Mouse (Mus musculus) stomach, postnatal 0 days (tissue): ENCODE data around the gene Olfr805.

Experiments
- CTCF ChIP-seq: IDR thresholded peaks from 2 replicates; pipeline ENCODE4 v1.5.1; 2016; ENCODE audit warnings: antibody characterized with exemption, low read depth, mild to moderate bottlenecking, moderate library complexity
- EP300 ChIP-seq: optimal IDR thresholded peaks from 2 replicates; pipeline ENCODE3; 2016; ENCODE audit warnings: antibody characterized with exemption

- TF ChIP-seq CTCF: no peak
- TF ChIP-seq EP300: no peak
These were observed 48.9 kb upstream of the Olfr805 start for GRCm38 (mm10) chr10:129778123-129778522.
